Mouse (Mus musculus) ovary, adult 2 months (tissue): ENCODE measurements around the gene Ptf1a. TPM values are rescaled to one million over a fixed set of nuclear protein-coding genes. Genes with fewer than 3 reads are reported as not detected.

Experiments used
- polyA plus RNA-seq: library from polyadenylated mRNA; depleted of rRNA; stranded (reverse); fragments of >200 nt; gene quantifications from 2 replicates; pipeline ENCODE4 v1.2.3, GENCODE M21; 2012; rRNA removed

Gene Ptf1a
- polyA plus RNA-seq, result not detected in 2 replicates

DNA sequence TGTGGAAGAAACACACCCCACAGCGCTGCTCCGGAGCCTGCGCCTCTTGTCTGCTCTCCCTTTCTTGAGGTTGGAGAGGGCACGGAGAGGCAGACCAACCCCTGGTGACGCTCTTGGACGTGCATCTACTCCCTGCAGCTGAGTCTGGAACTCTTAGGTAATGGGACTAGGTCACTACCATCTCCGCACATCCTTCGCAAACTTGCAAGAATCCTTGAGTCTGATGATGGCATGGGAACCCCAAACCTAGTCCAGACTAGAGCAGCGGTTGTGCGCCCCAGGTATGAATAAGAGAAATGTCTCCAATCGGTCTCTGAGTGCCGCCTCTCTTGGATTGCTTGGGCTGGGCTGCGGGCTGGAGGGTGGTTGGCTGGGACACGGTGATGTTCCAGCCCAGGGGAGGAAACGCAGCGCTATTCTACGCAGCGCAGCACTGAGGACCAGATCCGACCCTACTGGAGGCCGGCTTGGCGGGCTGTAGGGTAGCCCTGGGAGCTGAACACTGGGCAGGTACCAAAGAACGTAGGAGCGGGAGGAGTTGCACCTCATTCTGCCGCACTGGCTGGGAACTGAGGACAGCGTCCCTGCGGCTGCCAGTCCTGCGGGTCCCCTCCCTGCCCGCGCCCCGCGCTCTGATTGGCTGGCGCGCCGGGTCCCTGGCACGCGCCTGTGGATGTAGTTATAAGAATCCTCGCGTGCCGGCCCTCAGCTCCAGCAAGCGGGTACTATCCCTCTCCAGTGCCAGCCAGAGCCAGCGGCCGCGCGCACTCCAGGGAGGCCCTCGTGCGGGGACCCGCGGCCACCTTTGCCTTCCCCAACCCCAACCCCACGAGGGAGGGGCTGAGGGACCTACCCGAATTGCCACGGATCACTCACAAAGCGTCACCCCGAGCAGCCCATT lies at the start of gene Ptf1a:
TSS of gene Ptf1a (plus strand) at position 733 of the 901 bp plus-strand sequence.

Other genes with a start within 250 kb of the Ptf1a start
- 0.63 and 1.1 TPM in 2 replicates for gene Armc3, start 246.4 kb upstream of the Ptf1a start, polyA plus RNA-seq
- 27.4 and 28.6 TPM in 2 replicates for gene Msrb2, start 74.2 kb upstream of the Ptf1a start, polyA plus RNA-seq
- not detected in 2 replicates for gene 4921504E06Rik, start 108.3 kb downstream of the Ptf1a start, polyA plus RNA-seq
- gene Otud1, start 212.1 kb downstream of the Ptf1a start, polyA plus RNA-seq, result 14.6 and 26.7 TPM in 2 replicates